In genomic region chr9:21797921-21798344, GRCm38 (mm10) we compare ENCODE assay signal across 8 mouse cellular contexts. TPM values are rescaled to one million over a fixed set of nuclear protein-coding genes. Genes with fewer than 3 reads are reported as not detected.
DNase-seq lines count a peak whose midpoint lies in the region; ATAC-seq and TF ChIP-seq lines count a peak whose summit lies in the region.

No protein-coding gene starts in this region.

- H3K9me3 ChIP-seq in forebrain, embryonic 16.5 days (ENCODE audit: control insufficient read depth, low read length): no peaks in the 10 kb centered on the region
- no peaks in the 10 kb centered on the region for H3K9me3 ChIP-seq in hindbrain, embryonic 11.5 days (ENCODE audit: control insufficient read depth, low read length)
- no peaks in the 10 kb centered on the region for H3K9me3 ChIP-seq in limb, embryonic 15.5 days
- H3K9me3 ChIP-seq in midbrain, embryonic 14.5 days (ENCODE audit: control insufficient read depth, low read length): no peaks in the 10 kb centered on the region

- ATAC-seq in forebrain, embryonic 16.5 days: peak; percentile 24; the same call in 1 of the 2 replicates
- peak; percentile 62 for ATAC-seq in hindbrain, embryonic 11.5 days (ENCODE audit: low FRiP score)
- peak; percentile 56 for ATAC-seq in limb, embryonic 15.5 days (ENCODE audit: insufficient number of reproducible peaks, low FRiP score, low TSS enrichment, low read depth)
- ATAC-seq in midbrain, embryonic 14.5 days (ENCODE audit: low FRiP score, low TSS enrichment): peak; percentile 46; the same call in 1 of the 2 replicates

- peak overlapping the region; percentile 3; the same call in 1 of the 2 replicates for H3K27ac ChIP-seq in forebrain, embryonic 16.5 days (ENCODE audit: low read length)
- H3K27ac ChIP-seq in hindbrain, embryonic 11.5 days (ENCODE audit: low read depth, low read length): peak overlapping the region; percentile 25; the same call in 1 of the 2 replicates
- peak overlapping the region; percentile 97 for H3K27ac ChIP-seq in limb, embryonic 15.5 days
- no peak overlapping the region for H3K27ac ChIP-seq in midbrain, embryonic 14.5 days (replicated peaks; ENCODE audit: low read depth, low read length)
- H3K27ac ChIP-seq in thymus, adult 2 months (ENCODE audit: control insufficient read depth, insufficient read depth, low read length): no peak overlapping the region

- 0% methylated on average over 25 of the region's 26 CpGs for WGBS in forebrain, embryonic 16.5 days
- under 1% methylated on average over 21 of the region's 26 CpGs for WGBS in hindbrain, embryonic 11.5 days
- WGBS in limb, embryonic 15.5 days: 0% methylated on average over 26 of the region's 26 CpGs
- WGBS in midbrain, embryonic 14.5 days: under 1% methylated on average over 25 of the region's 26 CpGs
- WGBS in thymus, adult 2 months: 2% methylated on average over 26 of the region's 26 CpGs

- peak overlapping the region; percentile 60 for H3K4me3 ChIP-seq in forebrain, embryonic 16.5 days (replicated peaks; ENCODE audit: low read length)
- peak overlapping the region; percentile 55 for H3K4me3 ChIP-seq in hindbrain, embryonic 11.5 days (ENCODE audit: low read depth, low read length)
- H3K4me3 ChIP-seq in limb, embryonic 15.5 days: peak overlapping the region; percentile 85
- peak overlapping the region; percentile 61 for H3K4me3 ChIP-seq in midbrain, embryonic 14.5 days (replicated peaks; ENCODE audit: low read depth, low read length)
- peak overlapping the region; percentile 58 for H3K4me3 ChIP-seq in thymus, adult 2 months (ENCODE audit: control insufficient read depth, insufficient read depth, low read length)

- H3K9ac ChIP-seq in forebrain, embryonic 16.5 days (replicated peaks; ENCODE audit: low read depth, low read length): peak overlapping the region; percentile 64
- peak overlapping the region; percentile 57 for H3K9ac ChIP-seq in hindbrain, embryonic 11.5 days (ENCODE audit: low read depth, low read length)
- H3K9ac ChIP-seq in limb, embryonic 15.5 days: peak overlapping the region; percentile 84
- peak overlapping the region; percentile 59 for H3K9ac ChIP-seq in midbrain, embryonic 14.5 days (replicated peaks; ENCODE audit: low read length)

- no peak for TF ChIP-seq CTCF in thymus, adult 2 months (IDR thresholded peaks at IDR 0.05; ENCODE audit: borderline replicate concordance, control insufficient read depth, extremely low read depth, insufficient read depth, low read length, poor library complexity)

- H3K36me3 ChIP-seq in forebrain, embryonic 16.5 days (ENCODE audit: control insufficient read depth, insufficient read depth): no peaks in the 10 kb centered on the region
- no peaks in the 10 kb centered on the region for H3K36me3 ChIP-seq in hindbrain, embryonic 11.5 days (ENCODE audit: control insufficient read depth, insufficient read depth, low read length)
- H3K36me3 ChIP-seq in limb, embryonic 15.5 days: peaks cover 50% of the 10 kb centered on the region
- no peaks in the 10 kb centered on the region for H3K36me3 ChIP-seq in midbrain, embryonic 14.5 days (ENCODE audit: control insufficient read depth, insufficient read depth, low read length)
- no peaks in the 10 kb centered on the region for H3K36me3 ChIP-seq in thymus, adult 2 months (ENCODE audit: control insufficient read depth, insufficient read depth, low read length)

- peaks cover 16% of the 10 kb centered on the region for H3K4me1 ChIP-seq in forebrain, embryonic 16.5 days (replicated peaks; ENCODE audit: control insufficient read depth, insufficient read depth, low read length)
- no peaks in the 10 kb centered on the region for H3K4me1 ChIP-seq in hindbrain, embryonic 11.5 days (replicated peaks; ENCODE audit: control insufficient read depth, insufficient read depth, low read length)
- H3K4me1 ChIP-seq in limb, embryonic 15.5 days: peaks cover 35% of the 10 kb centered on the region
- peaks cover 9% of the 10 kb centered on the region for H3K4me1 ChIP-seq in midbrain, embryonic 14.5 days (ENCODE audit: control insufficient read depth, insufficient read depth, low read length)
- H3K4me1 ChIP-seq in thymus, adult 2 months (replicated peaks; ENCODE audit: control insufficient read depth, insufficient read depth, low read length): peaks cover 10% of the 10 kb centered on the region

- H3K4me2 ChIP-seq in forebrain, embryonic 16.5 days (ENCODE audit: low read length): peak overlapping the region; percentile 90
- peak overlapping the region; percentile 74 for H3K4me2 ChIP-seq in hindbrain, embryonic 11.5 days (replicated peaks; ENCODE audit: low read depth, low read length)
- peak overlapping the region; percentile 79 for H3K4me2 ChIP-seq in limb, embryonic 15.5 days
- H3K4me2 ChIP-seq in midbrain, embryonic 14.5 days (ENCODE audit: low read length): peak overlapping the region; percentile 84

- no peaks in the 10 kb centered on the region for H3K27me3 ChIP-seq in forebrain, embryonic 16.5 days (replicated peaks; ENCODE audit: control insufficient read depth, insufficient read depth, low read length)
- no peaks in the 10 kb centered on the region for H3K27me3 ChIP-seq in hindbrain, embryonic 11.5 days (ENCODE audit: control insufficient read depth, insufficient read depth, low read length)
- no peaks in the 10 kb centered on the region for H3K27me3 ChIP-seq in limb, embryonic 15.5 days
- H3K27me3 ChIP-seq in midbrain, embryonic 14.5 days (ENCODE audit: control insufficient read depth, insufficient read depth, low read length): 0 out of 2 replicates have a peak, but pooled peaks cover 10% of the 10 kb centered on the region
- H3K27me3 ChIP-seq in thymus, adult 2 months (ENCODE audit: control insufficient read depth, insufficient read depth, low read length): no peaks in the 10 kb centered on the region

- DNase-seq in ES-CJ7 (ENCODE audit: low read depth, low spot score): peak; percentile 48
- peak; percentile 80 for DNase-seq in adrenal gland, postnatal 10 days
- peak; percentile 73 for DNase-seq in hindbrain, embryonic 11.5 days (ENCODE audit: low spot score)
- DNase-seq in midbrain, embryonic 14.5 days: peak; percentile 35
- DNase-seq in thymus, adult 2 months: peak; percentile 24
- DNase-seq in left cerebral cortex, adult 8-10 months (ENCODE audit: low spot score in 2 of 2): no peak

- no peak for TF ChIP-seq POLR2A in thymus, adult 2 months (IDR thresholded peaks at IDR 0.05; ENCODE audit: control insufficient read depth, extremely low read depth, insufficient read depth, low read length, poor library complexity)

RNA-seq across cellular contexts. Expression of gene Kank2, which starts 0.6 kb away (rescaled TPM):
- 10 to 100 TPM; 33.1 to 37.2 TPM for total RNA-seq in adrenal gland, postnatal 10 days (2021)
- polyA plus RNA-seq in forebrain, embryonic 16.5 days (2015; fragmentation: Nextera tagmentation; extraction: Ambion mirVana): 3.2 and 3.7 TPM in 2 replicates
- 4.1 and 4.7 TPM in 2 replicates for polyA plus RNA-seq in hindbrain, embryonic 11.5 days (2014; fragmentation: Nextera tagmentation; extraction: Ambion mirVana)
- 20.9 and 22.7 TPM in 2 replicates for polyA plus RNA-seq in limb, embryonic 15.5 days (2015; fragmentation: Nextera tagmentation; extraction: Ambion mirVana)
- polyA plus RNA-seq in midbrain, embryonic 14.5 days (2014; fragmentation: Nextera tagmentation; extraction: Ambion mirVana): 0.66 and 2.7 TPM in 2 replicates
- polyA plus RNA-seq in thymus, adult 2 months (2012; rRNA removed): 9.1 and 12.6 TPM in 2 replicates
- 10 to 100 TPM in 1 of 4 experiments, 1 to 10 TPM in 3; 9.1 to 10.9 (median 9.6) TPM for total RNA-seq in left cerebral cortex, adult 8-10 months (2022)

RNA-seq across cellular contexts. Expression of gene Angptl8, which starts 37.4 kb away (rescaled TPM):
- 10 to 100 TPM in 1 of 2 experiments, 1 to 10 TPM in 1; 7.6 to 17.9 TPM for total RNA-seq in adrenal gland, postnatal 10 days (2021)
- 0.51 TPM in 1 of 2 replicates, not detected in the other for polyA plus RNA-seq in forebrain, embryonic 16.5 days (2015; fragmentation: Nextera tagmentation; extraction: Ambion mirVana)
- polyA plus RNA-seq in hindbrain, embryonic 11.5 days (2014; fragmentation: Nextera tagmentation; extraction: Ambion mirVana): 0.74 TPM in 1 of 2 replicates, not detected in the other
- 0.64 and 0.70 TPM in 2 replicates for polyA plus RNA-seq in limb, embryonic 15.5 days (2015; fragmentation: Nextera tagmentation; extraction: Ambion mirVana)
- 0.34 TPM in 1 of 2 replicates, not detected in the other for polyA plus RNA-seq in midbrain, embryonic 14.5 days (2014; fragmentation: Nextera tagmentation; extraction: Ambion mirVana)
- 4.7 and 6.5 TPM in 2 replicates for polyA plus RNA-seq in thymus, adult 2 months (2012; rRNA removed)
- not detected for total RNA-seq in left cerebral cortex, adult 8-10 months (2022)

RNA-seq across cellular contexts. Expression of gene Spc24, which starts 37.8 kb away (rescaled TPM):
- total RNA-seq in adrenal gland, postnatal 10 days (2021): 10 to 100 TPM; 12.6 to 14.3 TPM
- 35.1 and 42.8 TPM in 2 replicates for polyA plus RNA-seq in forebrain, embryonic 16.5 days (2015; fragmentation: Nextera tagmentation; extraction: Ambion mirVana)
- polyA plus RNA-seq in hindbrain, embryonic 11.5 days (2014; fragmentation: Nextera tagmentation; extraction: Ambion mirVana): 94.3 and 101 TPM in 2 replicates
- 84.3 and 89.8 TPM in 2 replicates for polyA plus RNA-seq in limb, embryonic 15.5 days (2015; fragmentation: Nextera tagmentation; extraction: Ambion mirVana)
- polyA plus RNA-seq in midbrain, embryonic 14.5 days (2014; fragmentation: Nextera tagmentation; extraction: Ambion mirVana): 19.9 and 21.4 TPM in 2 replicates
- 59.0 and 75.8 TPM in 2 replicates for polyA plus RNA-seq in thymus, adult 2 months (2012; rRNA removed)
- 1 to 10 TPM; 2.0 to 2.5 (median 2.2) TPM for total RNA-seq in left cerebral cortex, adult 8-10 months (2022)

RNA-seq across cellular contexts. Expression of gene Dock6, which starts 54.5 kb away (rescaled TPM):
- 10 to 100 TPM; 40.1 to 56.3 TPM for total RNA-seq in adrenal gland, postnatal 10 days (2021)
- 11.8 and 12.0 TPM in 2 replicates for polyA plus RNA-seq in forebrain, embryonic 16.5 days (2015; fragmentation: Nextera tagmentation; extraction: Ambion mirVana)
- 16.3 and 21.4 TPM in 2 replicates for polyA plus RNA-seq in hindbrain, embryonic 11.5 days (2014; fragmentation: Nextera tagmentation; extraction: Ambion mirVana)
- 38.1 and 41.0 TPM in 2 replicates for polyA plus RNA-seq in limb, embryonic 15.5 days (2015; fragmentation: Nextera tagmentation; extraction: Ambion mirVana)
- polyA plus RNA-seq in midbrain, embryonic 14.5 days (2014; fragmentation: Nextera tagmentation; extraction: Ambion mirVana): 7.2 and 12.7 TPM in 2 replicates
- polyA plus RNA-seq in thymus, adult 2 months (2012; rRNA removed): 27.7 and 30.8 TPM in 2 replicates
- 10 to 100 TPM; 14.6 to 19.8 (median 16.8) TPM for total RNA-seq in left cerebral cortex, adult 8-10 months (2022)

Comparison
In these comparisons a context has a peak if more than half of its experiments do, and no peak if none do; other contexts are left out.
1. DNase-seq: peak in ES-CJ7 (single experiment), adrenal gland, postnatal 10 days (single experiment), hindbrain, embryonic 11.5 days (single experiment), midbrain, embryonic 14.5 days (single experiment) and thymus, adult 2 months (single experiment); none in left cerebral cortex, adult 8-10 months (0 of 2).
2. H3K27ac ChIP-seq: peak in forebrain, embryonic 16.5 days (single experiment), hindbrain, embryonic 11.5 days (single experiment) and limb, embryonic 15.5 days (single experiment); none in midbrain, embryonic 14.5 days (single experiment) and thymus, adult 2 months (single experiment).
3. Peak in every context shown above with its lines, with median percentiles within 50 percentile points of each other: ATAC-seq, H3K4me2 ChIP-seq, H3K4me3 ChIP-seq and H3K9ac ChIP-seq.